Mouse (Mus musculus): ENCODE data around the gene Tpra1.

Gene Tpra1

GRCm38 (mm10) chr6:88957313-88957712, 55.3 kb downstream of the Tpra1 start:
- DNase-seq (ENCODE audit: low read depth, low spot score) = no peak

GRCm38 (mm10) chr6:88957801-88958211, 55.8 kb downstream of the Tpra1 start:
- no peak for DNase-seq (ENCODE audit: low read depth, low spot score)

GRCm38 (mm10) chr6:88958305-88958704, 56.3 kb downstream of the Tpra1 start:
- no peak for DNase-seq (ENCODE audit: low read depth, low spot score)

GRCm38 (mm10) chr6:88959834-88960233, 57.8 kb downstream of the Tpra1 start:
- no peak for DNase-seq (ENCODE audit: low read depth, low spot score)

- DNase-seq (ENCODE audit: low read depth, low spot score) = no peak
Measured at GRCm38 (mm10) chr6:88960941-88961340, 58.9 kb downstream of the Tpra1 start.
